Mouse (Mus musculus): ENCODE measurements around the gene Fbxl14.

- TF ChIP-seq EP300 (IDR thresholded peaks at IDR 0.05; ENCODE audit: insufficient read depth, low read depth, low read length) (no peak), POLR2A (IDR thresholded peaks at IDR 0.05; ENCODE audit: insufficient read depth, low read length) (no peak)
Observed at GRCm38 (mm10) chr6:119470777-119471176, 8.7 kb upstream of the Fbxl14 start.
